Mouse (Mus musculus): Measurements from ENCODE around the gene Sertad1. TPM values are rescaled to one million over a fixed set of nuclear protein-coding genes. Genes with fewer than 3 reads are reported as not detected.

The Sertad1 gene
- polyA plus RNA-seq, 1 experiment from 2014 or later, result 39.2 TPM

DNA sequence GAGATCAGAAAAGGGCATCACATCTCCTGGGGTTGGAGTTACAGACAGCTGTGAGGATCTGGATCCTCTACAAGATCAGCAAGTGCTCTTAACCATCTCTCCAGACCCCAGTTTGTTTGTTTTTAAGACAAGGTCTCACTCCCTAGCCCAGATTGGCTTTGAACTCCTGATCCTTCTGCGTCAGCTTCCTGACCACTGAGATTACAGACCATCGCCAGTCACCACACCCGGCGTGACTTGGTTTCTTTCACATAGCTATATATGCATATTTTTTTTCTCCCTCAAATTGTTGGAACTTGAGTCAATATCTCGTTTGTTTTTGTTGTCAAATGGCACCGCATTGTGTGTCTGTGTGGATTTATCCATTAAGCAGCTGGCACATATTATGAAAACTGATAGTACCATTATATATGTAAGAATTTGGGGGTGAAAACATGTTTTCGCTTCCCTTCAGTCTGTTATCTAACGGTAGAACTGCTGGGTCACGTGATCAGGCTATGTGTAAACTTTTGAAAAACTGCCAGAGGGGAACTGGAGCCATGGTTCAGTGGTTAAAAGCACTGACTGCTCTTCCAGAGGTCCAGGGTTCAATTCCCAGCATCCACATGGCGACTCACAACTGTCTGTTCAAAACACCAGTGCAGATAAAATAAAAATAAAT, 32.1 kb upstream of the Sertad1 start:
- no peaks in the 10 kb centered on the region for H3K4me1 ChIP-seq
- no peaks in the 10 kb centered on the region for H3K27me3 ChIP-seq
- WGBS, result 80% methylated on average over 10 of the region's 10 CpGs
- no peak overlapping the region for H3K4me3 ChIP-seq
- H3K9ac ChIP-seq, result no peak overlapping the region
- H3K27ac ChIP-seq, result no peak overlapping the region
- H3K36me3 ChIP-seq, result no peaks in the 10 kb centered on the region
- H3K4me2 ChIP-seq (replicated peaks), result no peak overlapping the region
- no peak for ATAC-seq (ENCODE audit: low FRiP score, low read depth)
- H3K9me3 ChIP-seq, result no peaks in the 10 kb centered on the region

DNA sequence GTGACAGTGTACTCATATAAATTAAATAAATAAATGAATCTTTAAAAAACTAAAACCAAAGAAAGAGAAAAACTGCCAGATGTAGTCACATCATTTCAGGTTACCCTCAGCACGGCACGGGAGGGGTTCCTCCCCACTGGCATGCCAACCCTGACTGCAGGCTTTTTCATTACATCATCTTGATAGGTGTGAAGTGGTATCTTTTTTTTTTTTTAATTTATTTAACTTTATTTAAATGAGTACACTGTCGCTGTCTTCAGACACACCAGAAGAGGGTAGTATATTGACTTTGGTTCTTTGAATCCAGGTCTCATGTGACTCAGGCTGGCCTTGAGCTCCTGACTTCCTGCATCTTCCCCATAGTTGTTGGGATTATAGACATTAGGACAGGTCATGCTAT, 31.4 kb upstream of the Sertad1 start:
- no peak overlapping the region for H3K9ac ChIP-seq
- no peaks in the 10 kb centered on the region for H3K9me3 ChIP-seq
- H3K4me1 ChIP-seq, result no peaks in the 10 kb centered on the region
- H3K27ac ChIP-seq, result no peak overlapping the region
- 93% methylated on average over 3 of the region's 3 CpGs for WGBS
- H3K27me3 ChIP-seq, result no peaks in the 10 kb centered on the region
- H3K36me3 ChIP-seq, result no peaks in the 10 kb centered on the region
- no peak for ATAC-seq (ENCODE audit: low FRiP score, low read depth)
- H3K4me2 ChIP-seq (replicated peaks), result no peak overlapping the region
- H3K4me3 ChIP-seq, result no peak overlapping the region

DNA sequence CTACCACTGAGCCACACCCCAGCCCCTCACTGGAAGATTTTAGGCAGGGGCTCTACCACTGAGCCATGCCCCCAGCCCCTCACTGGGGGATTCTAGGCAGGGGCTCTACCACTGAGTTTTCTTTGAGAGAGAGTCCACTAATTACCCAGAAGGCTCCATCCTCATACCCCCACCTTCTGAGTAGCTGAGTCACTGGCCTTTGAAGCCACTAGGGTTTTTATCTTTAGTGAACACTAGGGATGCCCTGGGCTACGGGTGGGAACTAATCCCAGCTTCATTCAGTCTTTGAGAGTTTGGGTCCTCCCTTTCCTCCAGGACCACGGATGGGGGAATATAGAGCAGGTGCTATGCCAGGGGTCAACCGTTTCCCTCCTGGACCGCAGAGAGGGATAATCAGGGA, 28.1 kb upstream of the Sertad1 start:
- no peaks in the 10 kb centered on the region for H3K4me1 ChIP-seq
- H3K27ac ChIP-seq, result no peak overlapping the region
- 88% methylated on average over 4 of the region's 4 CpGs for whole genome bisulfite sequencing
- no peaks in the 10 kb centered on the region for H3K36me3 ChIP-seq
- no peaks in the 10 kb centered on the region for H3K9me3 ChIP-seq
- no peak overlapping the region for H3K4me2 ChIP-seq (replicated peaks)
- ATAC-seq (ENCODE audit: low FRiP score, low read depth), result no peak
- H3K4me3 ChIP-seq, result no peak overlapping the region
- no peaks in the 10 kb centered on the region for H3K27me3 ChIP-seq
- no peak overlapping the region for H3K9ac ChIP-seq

DNA sequence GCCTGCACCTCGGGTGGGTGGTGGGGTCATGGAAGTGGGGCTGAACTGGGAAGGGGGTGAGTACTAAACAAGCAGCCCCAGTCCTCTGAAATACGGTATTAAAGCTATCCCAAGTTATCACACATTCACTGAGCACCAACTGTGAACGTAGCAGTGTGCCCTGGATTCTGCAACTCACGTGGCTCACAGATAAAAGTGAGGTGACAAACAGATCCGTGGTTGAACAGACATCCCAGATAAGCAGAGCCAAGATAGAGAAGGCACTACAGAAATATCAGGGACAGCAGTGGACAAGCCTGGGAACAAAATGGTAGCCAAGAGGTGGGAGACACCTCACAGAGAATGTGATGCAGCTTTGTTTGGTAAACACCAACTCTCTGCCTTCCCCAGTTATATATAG, 27.1 kb upstream of the Sertad1 start:
- Histone ChIP-seq H3K27ac (no peak overlapping the region), H3K4me1 (no peaks in the 10 kb centered on the region), H3K9ac (no peak overlapping the region), H3K4me3 (no peak overlapping the region), H3K27me3 (no peaks in the 10 kb centered on the region), H3K36me3 (no peaks in the 10 kb centered on the region), H3K4me2 (replicated peaks) (no peak overlapping the region), H3K9me3 (no peaks in the 10 kb centered on the region)
- ATAC-seq (ENCODE audit: low FRiP score, low read depth), result no peak
- WGBS, result 93% methylated on average over 5 of the region's 5 CpGs

DNA sequence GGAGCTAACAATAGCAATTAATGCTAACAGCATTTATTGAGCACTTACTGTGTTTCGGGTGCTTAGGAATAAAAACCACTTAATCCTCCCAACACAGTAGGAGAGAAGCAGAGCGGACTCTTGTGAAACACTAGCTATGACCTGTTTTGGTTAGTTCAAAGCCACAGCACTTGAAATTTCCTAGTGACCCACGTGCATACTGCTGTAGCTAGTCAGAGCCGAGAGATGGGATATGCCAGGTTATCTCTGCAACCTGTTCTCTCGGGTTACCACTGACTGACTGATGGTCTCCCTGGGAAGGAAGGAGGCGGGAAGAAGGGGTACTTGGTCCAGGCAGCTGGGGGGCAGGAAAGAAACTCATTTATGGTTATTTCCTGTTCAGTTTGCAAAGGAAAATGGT, 26.2 kb upstream of the Sertad1 start:
- Histone ChIP-seq H3K4me3 (no peak overlapping the region), H3K4me1 (no peaks in the 10 kb centered on the region), H3K27ac (no peak overlapping the region), H3K9me3 (no peaks in the 10 kb centered on the region), H3K27me3 (no peaks in the 10 kb centered on the region), H3K4me2 (replicated peaks) (no peak overlapping the region), H3K36me3 (no peaks in the 10 kb centered on the region), H3K9ac (no peak overlapping the region)
- no peak for ATAC-seq (ENCODE audit: low FRiP score, low read depth)
- 75% methylated on average over 6 of the region's 6 CpGs for WGBS

DNA sequence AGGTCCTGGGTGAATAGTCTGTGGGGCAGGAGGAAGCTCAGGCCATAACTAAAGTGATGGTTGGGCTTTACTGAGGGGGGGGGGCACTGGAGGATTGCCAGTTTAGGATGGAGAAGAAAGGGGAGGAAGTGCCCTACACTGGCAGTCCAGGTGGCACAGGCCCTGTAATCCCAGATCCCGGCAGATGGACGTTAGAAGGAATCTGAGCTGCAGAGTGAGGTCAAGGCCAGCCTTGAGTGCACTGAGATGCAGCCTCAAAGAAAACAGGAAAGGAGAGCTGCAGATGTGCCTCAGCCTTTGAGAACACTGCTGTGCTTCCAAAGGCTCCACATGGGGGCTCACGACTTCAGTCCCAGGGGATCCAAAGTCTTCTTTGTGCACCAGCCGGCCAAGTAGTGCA, 19.1 kb upstream of the Sertad1 start:
- Histone ChIP-seq H3K27ac (no peak overlapping the region), H3K27me3 (no peaks in the 10 kb centered on the region), H3K4me3 (no peak overlapping the region), H3K36me3 (no peaks in the 10 kb centered on the region), H3K9me3 (no peaks in the 10 kb centered on the region), H3K4me2 (replicated peaks) (no peak overlapping the region), H3K4me1 (peaks cover 4% of the 10 kb centered on the region; the same call in 1 of the 2 replicates), H3K9ac (no peak overlapping the region)
- 27% methylated on average over 4 of the region's 4 CpGs for WGBS
- ATAC-seq (ENCODE audit: low FRiP score, low read depth), result no peak

DNA sequence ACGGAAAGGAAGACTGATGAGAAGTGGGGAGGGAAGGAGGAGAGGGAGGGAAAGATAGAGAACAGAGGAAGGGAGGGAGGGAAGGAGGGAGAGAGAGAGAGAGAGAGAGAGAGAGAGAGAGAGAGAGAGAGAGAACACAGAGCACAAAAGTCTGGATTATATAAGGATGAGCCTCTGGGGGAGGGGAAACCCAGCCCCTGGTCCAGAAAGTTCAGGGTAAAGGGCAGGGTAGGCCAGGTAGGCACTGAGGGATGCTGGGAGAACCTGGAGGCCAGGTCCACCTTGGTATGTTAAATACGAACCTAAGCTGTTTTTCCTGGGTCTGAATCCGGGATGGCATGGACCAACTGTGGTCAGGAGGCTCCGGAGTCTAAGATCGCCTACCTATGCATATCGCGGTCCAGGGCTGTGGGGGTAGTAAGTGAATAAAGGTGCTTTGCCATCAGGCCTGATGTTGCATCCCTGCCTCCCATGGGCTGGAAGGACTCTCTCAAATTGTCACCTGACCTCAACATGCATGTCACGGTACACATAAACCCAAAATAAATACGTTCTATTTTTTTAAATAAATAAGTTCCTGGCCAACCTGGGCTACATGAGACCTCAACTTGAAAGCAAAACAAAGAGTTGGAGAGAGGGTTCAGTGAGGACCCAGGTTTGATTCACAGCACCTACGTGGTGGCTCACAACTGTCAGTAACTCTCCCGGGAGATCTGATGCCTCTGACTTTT, 15.2 kb upstream of the Sertad1 start:
- Histone ChIP-seq H3K27ac (no peak overlapping the region), H3K9ac (no peak overlapping the region), H3K27me3 (no peaks in the 10 kb centered on the region), H3K4me3 (no peak overlapping the region), H3K4me2 (replicated peaks) (no peak overlapping the region), H3K9me3 (no peaks in the 10 kb centered on the region), H3K4me1 (peaks cover 15% of the 10 kb centered on the region), H3K36me3 (peaks cover 9% of the 10 kb centered on the region)
- 91% methylated on average over 11 of the region's 11 CpGs for WGBS
- no peak for ATAC-seq (ENCODE audit: low FRiP score, low read depth)

DNA sequence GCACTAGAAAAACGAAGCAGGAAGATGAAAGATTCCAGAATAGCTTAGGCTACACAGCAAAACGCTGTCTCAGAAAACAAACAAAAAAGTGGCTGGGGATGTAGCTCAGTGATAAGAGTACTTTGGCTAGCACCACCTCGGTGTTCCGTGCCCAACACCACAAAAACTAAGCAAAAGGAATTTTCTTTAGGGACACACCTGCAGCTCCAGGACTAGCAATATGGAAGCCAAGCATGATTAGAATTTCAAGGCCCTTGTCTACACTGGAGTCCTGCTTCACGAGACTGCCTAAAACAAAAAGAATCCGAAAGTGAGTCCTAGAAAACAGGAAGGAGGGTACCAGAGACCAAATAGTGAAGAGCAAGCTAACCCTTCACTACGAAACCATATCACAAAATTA, 14.1 kb upstream of the Sertad1 start:
- peaks cover 17% of the 10 kb centered on the region for H3K4me1 ChIP-seq
- H3K36me3 ChIP-seq, result peaks cover 14% of the 10 kb centered on the region
- peak overlapping the region; percentile 69 for H3K4me2 ChIP-seq (replicated peaks)
- H3K9me3 ChIP-seq, result no peaks in the 10 kb centered on the region
- no peaks in the 10 kb centered on the region for H3K27me3 ChIP-seq
- H3K27ac ChIP-seq, result peak overlapping the region; percentile 16; the same call in 1 of the 2 replicates
- H3K4me3 ChIP-seq, result peak overlapping the region; percentile 76
- WGBS, result 47% methylated on average over 7 of the region's 7 CpGs
- H3K9ac ChIP-seq, result no peak overlapping the region
- no peak for ATAC-seq (ENCODE audit: low FRiP score, low read depth)

DNA sequence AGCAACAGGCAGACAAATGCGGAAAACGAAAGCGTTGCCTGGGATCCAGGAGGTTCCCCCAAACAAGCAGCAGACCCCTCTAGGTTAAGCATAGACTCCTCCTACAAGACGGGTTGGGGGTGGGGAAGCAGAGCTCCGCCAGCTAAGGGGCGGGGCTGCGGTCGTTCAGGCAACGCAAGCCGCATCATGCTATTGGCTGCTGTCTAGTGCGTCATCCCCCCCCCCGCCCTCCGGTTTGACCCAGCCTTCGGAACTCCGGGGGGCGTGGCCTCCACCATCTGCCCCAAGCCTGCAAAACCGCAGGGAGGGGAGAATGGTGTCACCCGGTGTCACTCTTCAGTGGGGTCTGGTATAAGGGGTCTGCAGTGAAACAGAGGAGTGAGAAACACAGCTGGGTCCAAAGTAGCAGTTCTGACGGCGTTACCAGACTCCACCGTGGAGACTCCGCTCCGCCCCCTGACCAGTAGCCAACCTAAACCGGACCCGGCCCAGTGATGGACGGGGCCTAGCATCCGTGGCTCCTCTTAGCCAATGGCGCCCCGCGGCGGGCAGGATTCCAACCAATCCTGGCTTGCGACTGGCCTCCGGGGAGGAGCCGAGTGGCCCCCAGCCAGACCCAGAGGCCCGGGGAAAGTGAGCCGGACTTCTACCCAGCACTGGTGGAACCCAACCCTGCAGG, 13.4 kb upstream of the Sertad1 start, which contains the start of gene Sertad3:
TSS of gene Sertad3 (plus strand) at position 613 of the 679 bp plus-strand sequence.
- H3K4me3 ChIP-seq, result peak within 1 kb of the TSS; percentile 76
- under 1% methylated on average over 36 of the region's 36 CpGs for WGBS
- no peaks in the 10 kb centered on the region for H3K9me3 ChIP-seq
- peak within 1 kb of the TSS; percentile 94 for H3K27ac ChIP-seq
- ATAC-seq (ENCODE audit: low FRiP score, low read depth), result peak; percentile 95
- peak within 1 kb of the TSS; percentile 79 for H3K9ac ChIP-seq
- peaks cover 19% of the 10 kb centered on the region for H3K36me3 ChIP-seq
- peaks cover 21% of the 10 kb centered on the region for H3K4me1 ChIP-seq
- H3K4me2 ChIP-seq (replicated peaks), result peak within 1 kb of the TSS; percentile 69
- no peaks in the 10 kb centered on the region for H3K27me3 ChIP-seq

DNA sequence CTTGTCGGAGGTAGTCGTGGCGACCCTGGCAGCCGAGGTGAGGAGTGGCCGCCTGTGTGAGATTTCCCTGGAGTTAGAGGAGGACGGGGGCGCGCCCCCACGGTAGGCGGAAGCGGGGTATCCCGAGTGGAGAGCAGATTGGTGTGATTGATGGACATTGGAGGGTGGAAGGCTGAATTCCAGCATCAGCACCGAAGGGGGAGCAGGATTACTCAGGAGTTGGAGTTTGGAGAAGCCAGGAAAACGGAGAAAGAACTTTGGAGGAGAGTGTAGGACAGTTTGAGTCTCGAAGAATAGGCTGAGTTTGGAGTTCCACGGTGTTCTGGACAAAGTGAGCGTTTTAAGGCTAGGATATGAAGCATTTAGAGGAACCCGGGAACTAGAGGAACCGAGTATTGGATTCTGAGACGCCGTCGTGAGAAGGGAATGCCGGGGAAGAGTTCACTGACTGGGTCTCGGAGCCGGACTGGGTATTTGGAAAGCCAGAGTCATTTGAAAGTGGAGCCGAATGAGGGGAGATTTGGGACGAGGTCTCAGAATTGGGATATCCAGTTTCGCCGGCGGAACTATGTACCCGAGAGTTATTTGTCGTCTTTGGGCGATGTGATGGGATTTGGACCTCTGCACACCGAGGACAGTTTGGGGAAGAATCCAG, 12.7 kb upstream of the Sertad1 start:
- Histone ChIP-seq H3K4me3 (peak overlapping the region; percentile 76), H3K9ac (peak overlapping the region; percentile 79), H3K36me3 (peaks cover 24% of the 10 kb centered on the region), H3K27me3 (no peaks in the 10 kb centered on the region), H3K4me1 (peaks cover 21% of the 10 kb centered on the region), H3K9me3 (no peaks in the 10 kb centered on the region), H3K4me2 (replicated peaks) (peak overlapping the region; percentile 69), H3K27ac (peak overlapping the region; percentile 94)
- no peak for ATAC-seq (ENCODE audit: low FRiP score, low read depth)
- under 1% methylated on average over 34 of the region's 34 CpGs for WGBS

DNA sequence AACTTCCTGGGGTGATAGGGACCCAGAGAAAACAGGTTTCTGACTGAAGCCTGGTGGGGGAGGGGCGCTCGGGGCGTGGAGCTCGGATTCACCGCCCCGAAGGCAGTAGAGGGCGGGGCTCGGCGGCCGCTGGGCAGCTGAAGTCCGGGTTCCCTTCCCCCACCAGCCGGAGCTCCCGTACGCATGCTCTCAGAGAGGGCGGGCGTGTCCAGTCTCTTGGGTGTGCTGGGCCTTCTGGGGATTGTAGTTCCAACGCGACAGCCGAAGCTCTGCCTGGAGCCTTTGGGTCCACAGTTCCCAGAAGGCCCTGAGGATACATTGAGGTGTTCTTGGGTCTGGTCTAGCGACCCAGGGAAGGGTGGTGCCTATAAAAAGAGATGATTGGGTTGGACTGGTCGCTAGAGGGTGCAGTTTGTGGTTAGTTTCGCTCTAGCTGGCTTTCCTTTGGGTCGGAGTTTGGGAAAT, 12.2 kb upstream of the Sertad1 start:
- H3K9me3 ChIP-seq, result no peaks in the 10 kb centered on the region
- peak; percentile 85 for ATAC-seq (ENCODE audit: low FRiP score, low read depth)
- no peaks in the 10 kb centered on the region for H3K27me3 ChIP-seq
- H3K4me1 ChIP-seq, result peaks cover 21% of the 10 kb centered on the region
- peak overlapping the region; percentile 76 for H3K4me3 ChIP-seq
- H3K9ac ChIP-seq, result peak overlapping the region; percentile 79
- H3K4me2 ChIP-seq (replicated peaks), result peak overlapping the region; percentile 69
- WGBS, result under 1% methylated on average over 22 of the region's 23 CpGs
- H3K27ac ChIP-seq, result peak overlapping the region; percentile 94
- peaks cover 24% of the 10 kb centered on the region for H3K36me3 ChIP-seq

DNA sequence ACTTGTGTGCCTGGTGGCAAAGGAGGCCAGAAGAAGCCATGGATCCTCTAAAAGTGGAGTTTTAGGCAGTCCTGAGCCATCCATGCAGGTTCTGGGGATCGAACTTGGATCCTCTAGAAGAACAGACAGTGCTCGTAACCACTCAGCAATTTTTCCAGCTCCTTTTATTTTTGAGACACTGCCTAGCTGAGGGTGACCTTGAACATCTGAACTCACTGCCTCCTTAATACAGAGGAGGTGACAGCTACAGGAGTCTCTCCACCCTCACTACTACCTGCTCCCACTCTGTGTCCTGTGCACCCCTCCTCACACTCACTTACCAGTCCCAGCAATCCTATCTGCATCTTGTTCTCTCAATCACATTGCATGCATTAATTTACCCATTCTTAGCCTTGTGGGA, 11.1 kb upstream of the Sertad1 start:
- Histone ChIP-seq H3K9ac (no peak overlapping the region), H3K4me2 (replicated peaks) (peak overlapping the region; percentile 69)
- ATAC-seq (ENCODE audit: low FRiP score, low read depth), result no peak

More for the DNA sequence above, 11.1 kb upstream of the Sertad1 start:
- peaks cover 21% of the 10 kb centered on the region for H3K4me1 ChIP-seq
- H3K9me3 ChIP-seq, result no peaks in the 10 kb centered on the region
- peak overlapping the region; percentile 76 for H3K4me3 ChIP-seq
- H3K36me3 ChIP-seq, result peaks cover 24% of the 10 kb centered on the region
- H3K27ac ChIP-seq, result no peak overlapping the region
- no peaks in the 10 kb centered on the region for H3K27me3 ChIP-seq
- WGBS, result 89% methylated on average over 2 of the region's 2 CpGs
